Mouse (Mus musculus) limb, embryonic 14.5 days (tissue): ENCODE data around the gene N4bp3. TPM values are rescaled to one million over a fixed set of nuclear protein-coding genes. Genes with fewer than 3 reads are reported as not detected.

Experiments
- ATAC-seq: fragments of 200-750 bp; cut with Nextera tagmentation; 2 replicates; pipeline ENCODE4 v1.8.0; 2017; ENCODE audit warnings: low read depth, moderate number of reproducible peaks, moderate TSS enrichment; ENCODE audit not compliant: low FRiP score
- DNase-seq: peaks from one replicate; pipeline ENCODE4 v3.0.0-alpha.2; 2015; ENCODE audit warnings: low spot score
- H3K27ac ChIP-seq: fragments of 300-500 bp; sonication (generic); replicated peaks from 2 replicates; pipeline ENCODE4 v1.5.1; 2014; ENCODE audit warnings: low read depth, mild to moderate bottlenecking, low read length, moderate library complexity, mixed read lengths
- H3K27me3 ChIP-seq: fragments of 300-500 bp; sonication (generic); 2 replicates; pipeline ENCODE4 v1.6.1; 2014; ENCODE audit warnings: low read length, mixed read lengths; ENCODE audit not compliant: control insufficient read depth, insufficient read depth
- H3K36me3 ChIP-seq: fragments of 300-500 bp; sonication (generic); 2 replicates; pipeline ENCODE4 v1.6.1; 2014; ENCODE audit warnings: mild to moderate bottlenecking, low read length, moderate library complexity, mixed read lengths; ENCODE audit not compliant: control insufficient read depth, insufficient read depth
- H3K4me1 ChIP-seq: fragments of 300-500 bp; sonication (generic); 2 replicates; pipeline ENCODE4 v1.6.1; 2014; ENCODE audit warnings: antibody characterized with exemption, low read length, mixed read lengths; ENCODE audit not compliant: control insufficient read depth, insufficient read depth
- H3K4me2 ChIP-seq: fragments of 300-500 bp; sonication (generic); replicated peaks from 2 replicates; pipeline ENCODE4 v1.6.1; 2014; ENCODE audit warnings: low read depth, mild to moderate bottlenecking, low read length, moderate library complexity; ENCODE audit not compliant: severe bottlenecking
- H3K4me3 ChIP-seq: fragments of 300-500 bp; sonication (generic); replicated peaks from 2 replicates; pipeline ENCODE4 v1.5.1; 2014; ENCODE audit warnings: low read length
- H3K9ac ChIP-seq: fragments of 300-500 bp; sonication (generic); 2 replicates; pipeline ENCODE4 v1.6.1; 2014; ENCODE audit warnings: mild to moderate bottlenecking, low read depth, low read length, moderate library complexity; ENCODE audit not compliant: severe bottlenecking
- H3K9me3 ChIP-seq: fragments of 300-500 bp; sonication (generic); 2 replicates; pipeline ENCODE4 v1.6.1; 2016; ENCODE audit warnings: low read length; ENCODE audit not compliant: control insufficient read depth
- POLR2A ChIP-seq: fragments of 200-500 bp; IDR thresholded peaks from 2 replicates; pipeline ENCODE4 v1.8.0; 2012; ENCODE audit warnings: inconsistent platforms, mild to moderate bottlenecking, moderate library complexity, borderline replicate concordance; ENCODE audit not compliant: insufficient read depth, insufficient read length; ENCODE audit errors: extremely low read depth
- WGBS: fragments of 180-500 bp; shearing (Covaris S2); extraction: QIAGEN DNeasy Blood & Tissue Kit; methylation state at CpG from one replicate; pipeline ENCODE4 v1.1.7; 2014; 5-methylcytosine and 5-hydroxymethylcytosine counted together
- polyA plus RNA-seq, 2 experiments: library from polyadenylated mRNA; depleted of rRNA in 1 of 2; stranded (reverse) in 1 of 2; unstranded in 1 of 2; fragments of >200 nt; fragmentation: Nextera tagmentation in 1 of 2; extraction: Ambion mirVana in 1 of 2; gene quantifications; 2 replicates each; pipeline versions ENCODE4 v1.2.1 to v1.2.3; 2012 to 2014

The N4bp3 gene
- polyA plus RNA-seq, 2 experiments, result 22.9 to 33.1 TPM

- Histone ChIP-seq H3K27ac (no peak overlapping the region), H3K4me2 (no peak overlapping the region), H3K9me3 (no peaks in the 10 kb centered on the region), H3K4me1 (peaks cover 28% of the 10 kb centered on the region), H3K27me3 (no peaks in the 10 kb centered on the region), H3K4me3 (no peak overlapping the region), H3K9ac (no peak overlapping the region), H3K36me3 (no peaks in the 10 kb centered on the region)
- WGBS, result 90% methylated on average over 4 of the region's 4 CpGs
- no peak for TF ChIP-seq POLR2A
- no peak for ATAC-seq
- DNase-seq, result no peak
These were observed 2.3 kb upstream of the N4bp3 start for GRCm38 (mm10) chr11:51652889-51653418.

GRCm38 (mm10) chr11:51650261-51650660, 381 bp downstream of the N4bp3 start:
- H3K9me3 ChIP-seq, result no peaks in the 10 kb centered on the region
- H3K9ac ChIP-seq, result peak overlapping the region; percentile 69
- peak overlapping the region; percentile 96 for H3K4me2 ChIP-seq
- peak overlapping the region; percentile 15 for H3K27ac ChIP-seq
- no peak for DNase-seq
- WGBS, result 5% methylated on average over 25 of the region's 30 CpGs
- no peak; the same call in 1 of the 2 replicates for TF ChIP-seq POLR2A
- peak overlapping the region; percentile 57 for H3K4me3 ChIP-seq
- H3K27me3 ChIP-seq, result no peaks in the 10 kb centered on the region
- peaks cover 7% of the 10 kb centered on the region for H3K36me3 ChIP-seq
- no peak; the same call in 1 of the 2 replicates for ATAC-seq
- H3K4me1 ChIP-seq, result peaks cover 21% of the 10 kb centered on the region

- Histone ChIP-seq H3K4me1 (peaks cover 21% of the 10 kb centered on the region), H3K36me3 (peaks cover 11% of the 10 kb centered on the region), H3K9me3 (no peaks in the 10 kb centered on the region), H3K4me2 (peak overlapping the region; percentile 96), H3K4me3 (peak overlapping the region; percentile 57), H3K9ac (peak overlapping the region; percentile 69), H3K27me3 (no peaks in the 10 kb centered on the region), H3K27ac (peak overlapping the region; percentile 15)
- no peak for TF ChIP-seq POLR2A
- peak; percentile 23 for DNase-seq
- WGBS, result 4% methylated on average over 5 of the region's 7 CpGs
- ATAC-seq, result no peak
These were observed 798 bp downstream of the N4bp3 start for GRCm38 (mm10) chr11:51649889-51650199.

- peaks cover 21% of the 10 kb centered on the region for H3K4me1 ChIP-seq
- TF ChIP-seq POLR2A, result no peak
- 27% methylated on average over 11 of the region's 11 CpGs for WGBS
- peak; percentile 48 for ATAC-seq
- peak; percentile 36 for DNase-seq
- no peaks in the 10 kb centered on the region for H3K27me3 ChIP-seq
- no peaks in the 10 kb centered on the region for H3K9me3 ChIP-seq
- H3K4me2 ChIP-seq, result peak overlapping the region; percentile 96
- peak overlapping the region; percentile 50 for H3K27ac ChIP-seq
- H3K4me3 ChIP-seq, result peak overlapping the region; percentile 57
- peaks cover 17% of the 10 kb centered on the region for H3K36me3 ChIP-seq
- H3K9ac ChIP-seq, result peak overlapping the region; percentile 69
These were observed 1.3 kb downstream of the N4bp3 start for GRCm38 (mm10) chr11:51649111-51649888.

- 0 out of 2 replicates have a peak overlapping the region, but pooled peaks have one; percentile 50 for H3K27ac ChIP-seq
- H3K9me3 ChIP-seq, result no peaks in the 10 kb centered on the region
- peak overlapping the region; percentile 57 for H3K4me3 ChIP-seq
- peak overlapping the region; percentile 96 for H3K4me2 ChIP-seq
- ATAC-seq (peak; percentile 39), DNase-seq (peak; percentile 22)
- H3K27me3 ChIP-seq, result no peaks in the 10 kb centered on the region
- peak overlapping the region; percentile 69; the same call in 1 of the 2 replicates for H3K9ac ChIP-seq
- H3K36me3 ChIP-seq, result peaks cover 24% of the 10 kb centered on the region
- TF ChIP-seq POLR2A, result no peak
- 24% methylated on average over 3 of the region's 3 CpGs for WGBS
- H3K4me1 ChIP-seq, result peaks cover 21% of the 10 kb centered on the region
These were observed 2.1 kb downstream of the N4bp3 start for GRCm38 (mm10) chr11:51648566-51648965.
